Mouse (Mus musculus): ENCODE data around the gene Emc9.

Emc9 gene

GRCm38 (mm10) chr14:55584702-55585565, at the start of gene Emc9:
TSS of gene Emc9 (minus strand) at chr14:55585302.
- peak; percentile 85 for DNase-seq

DNA sequence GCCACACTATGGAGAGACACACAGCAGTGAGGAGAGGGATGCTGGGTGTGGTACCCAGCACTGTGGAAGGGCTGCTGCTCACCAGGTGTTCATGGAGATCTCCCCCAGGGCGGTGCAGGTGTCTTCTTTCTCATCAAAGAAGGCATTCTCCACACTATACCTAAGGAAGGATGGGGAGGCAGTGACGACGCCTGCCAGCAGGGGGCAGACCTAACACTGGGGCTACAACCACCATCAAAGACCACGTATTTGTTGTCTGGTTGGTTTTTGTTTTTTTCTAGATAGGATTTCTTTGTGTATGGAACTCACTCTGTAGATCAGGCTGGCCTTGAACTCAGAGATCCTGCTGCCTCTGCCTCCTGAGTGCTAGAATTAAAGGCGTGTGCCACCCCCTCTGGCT, 44.2 kb upstream of the Emc9 start:
- peak; percentile 36 for DNase-seq

DNA sequence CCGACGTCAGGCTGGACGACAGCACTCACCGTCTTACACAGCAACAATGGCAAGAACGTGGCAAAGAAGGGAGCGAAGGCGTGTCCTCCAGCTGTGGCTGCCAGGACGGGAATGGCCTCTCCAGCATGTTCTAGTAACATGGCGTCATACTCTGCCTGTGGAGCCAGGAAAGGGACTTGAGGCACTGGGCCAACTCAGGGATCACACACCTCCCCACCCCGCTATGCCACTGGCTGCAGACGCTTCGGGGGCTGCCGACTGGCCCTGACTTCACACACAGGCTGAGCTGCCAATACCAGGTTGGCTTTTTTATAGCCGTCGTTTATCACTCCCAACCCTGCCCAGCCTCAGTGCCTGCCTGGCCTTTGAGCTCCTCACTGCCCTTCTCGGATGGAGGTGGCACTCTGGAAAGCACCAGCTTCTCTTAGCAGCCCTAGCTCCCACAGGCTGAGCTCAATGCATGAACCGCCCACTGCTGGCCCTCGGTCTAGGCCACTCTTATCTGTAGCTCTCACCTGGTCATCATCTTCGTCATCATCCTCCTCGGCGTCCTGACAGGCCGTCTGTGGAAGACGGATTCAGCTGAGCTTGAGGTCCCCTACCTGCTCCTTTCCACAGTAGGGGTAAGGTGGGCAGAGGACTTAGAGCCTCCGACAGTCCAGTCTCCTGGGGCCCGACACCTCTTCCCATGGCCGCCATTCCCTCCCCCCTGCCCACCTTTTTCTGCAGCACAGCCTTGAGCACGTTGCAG, 43.1 kb upstream of the Emc9 start:
- DNase-seq: no peak

DNA sequence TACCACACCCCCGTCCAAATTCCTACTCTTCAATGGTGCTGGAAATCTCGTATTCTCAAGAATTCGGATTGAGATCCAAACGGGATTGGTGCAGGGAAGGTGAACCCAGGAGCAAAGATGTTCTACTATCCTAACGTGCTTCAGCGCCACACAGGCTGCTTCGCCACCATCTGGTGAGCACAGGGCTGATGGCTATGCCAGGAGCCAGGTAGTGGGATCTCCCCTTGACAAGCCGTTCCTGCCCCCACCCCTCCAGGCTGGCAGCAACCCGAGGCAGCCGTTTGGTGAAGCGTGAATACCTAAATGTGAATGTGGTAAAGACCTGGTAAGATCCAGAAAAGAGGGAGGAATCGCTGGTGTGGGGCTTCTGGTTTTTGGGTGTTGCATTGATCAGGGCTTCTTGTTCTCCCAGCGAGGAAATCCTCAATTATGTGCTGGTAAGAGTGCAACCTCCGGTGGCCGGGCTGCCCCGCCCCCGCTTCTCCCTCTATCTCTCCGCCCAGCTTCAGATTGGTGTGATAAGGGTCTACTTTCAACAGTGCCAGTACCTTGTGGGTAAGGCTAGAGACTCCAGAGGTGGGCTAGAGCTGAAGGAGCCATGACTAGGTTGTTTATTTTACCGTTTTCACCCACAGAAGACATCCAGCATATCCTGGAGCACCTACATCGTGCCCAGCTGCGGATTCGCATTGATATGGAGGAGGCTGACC, 33.5 kb upstream of the Emc9 start:
- no peak for DNase-seq

GRCm38 (mm10) chr14:55617822-55618221, 32.7 kb upstream of the Emc9 start, which contains the start of gene Rec8:
TSS of gene Rec8 (plus strand) at chr14:55618037.
- peak; percentile 81 for DNase-seq

DNA sequence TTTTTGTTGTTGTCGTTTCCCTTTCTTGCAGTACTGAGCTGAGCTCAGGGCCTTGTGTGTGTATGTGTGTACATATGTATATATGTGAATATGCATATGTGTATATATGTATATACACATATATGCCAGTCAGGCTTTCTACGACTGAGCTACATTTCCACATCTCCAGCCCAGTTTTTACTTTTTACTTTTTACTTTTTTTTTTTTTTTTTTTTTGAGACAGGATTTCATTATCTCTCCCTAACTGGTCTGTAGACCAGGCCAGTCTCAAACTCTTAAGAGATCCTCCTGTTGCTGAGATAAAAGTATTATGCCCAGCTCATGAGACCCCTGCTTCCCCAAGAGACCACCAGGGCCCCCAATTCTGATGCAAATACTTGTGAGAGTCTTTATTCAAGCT, 31.7 kb upstream of the Emc9 start:
- no peak for DNase-seq

DNA sequence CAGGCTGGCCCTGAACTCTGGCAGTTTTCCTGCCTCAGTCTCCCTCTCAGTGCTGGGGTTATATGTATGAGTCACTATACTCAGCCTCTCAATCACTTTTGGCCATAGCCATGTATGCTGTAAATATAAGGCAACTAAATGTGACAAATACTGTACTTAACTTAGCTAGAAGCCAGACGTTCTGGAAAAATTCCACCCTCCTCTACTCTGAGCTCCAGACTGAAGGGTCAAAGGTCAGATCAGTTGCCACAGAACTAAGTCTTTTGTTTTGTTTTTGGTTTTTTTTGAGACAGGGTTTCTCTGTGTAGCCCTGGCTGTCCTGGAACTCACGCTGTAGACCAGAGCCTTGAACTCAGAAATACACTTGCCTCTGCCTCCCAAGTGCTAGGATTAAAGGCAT, 30.8 kb upstream of the Emc9 start:
- DNase-seq: no peak

DNA sequence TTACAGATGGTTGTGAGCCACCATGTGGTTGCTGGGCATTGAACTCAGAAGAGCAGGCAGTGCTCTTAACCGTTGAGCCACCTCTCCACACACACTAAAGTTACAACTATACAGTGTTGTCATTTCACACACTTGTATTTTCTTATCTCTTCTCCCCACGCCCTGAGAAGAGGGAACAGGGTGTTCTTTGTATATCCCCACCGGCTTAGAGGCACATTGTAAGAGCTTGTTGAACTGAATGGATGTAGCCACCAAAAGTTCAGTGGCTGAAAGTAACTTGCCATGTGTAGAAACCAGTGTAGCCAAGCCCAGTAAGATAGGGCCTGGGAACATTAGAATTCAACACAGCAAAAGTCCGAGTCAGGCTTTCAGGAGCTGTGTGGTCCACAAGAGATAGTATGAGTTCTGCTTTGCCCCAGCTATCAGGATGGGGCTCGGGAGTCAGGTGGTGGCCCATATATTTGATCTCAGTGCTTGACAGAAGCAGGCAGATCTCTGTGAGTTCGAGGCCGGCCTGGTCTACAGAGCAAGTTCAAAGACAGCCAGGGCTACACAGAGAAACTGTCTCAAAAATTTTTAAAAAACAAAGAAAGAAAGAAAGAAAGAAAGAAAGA, 29.6 kb upstream of the Emc9 start:
- DNase-seq: no peak

DNA sequence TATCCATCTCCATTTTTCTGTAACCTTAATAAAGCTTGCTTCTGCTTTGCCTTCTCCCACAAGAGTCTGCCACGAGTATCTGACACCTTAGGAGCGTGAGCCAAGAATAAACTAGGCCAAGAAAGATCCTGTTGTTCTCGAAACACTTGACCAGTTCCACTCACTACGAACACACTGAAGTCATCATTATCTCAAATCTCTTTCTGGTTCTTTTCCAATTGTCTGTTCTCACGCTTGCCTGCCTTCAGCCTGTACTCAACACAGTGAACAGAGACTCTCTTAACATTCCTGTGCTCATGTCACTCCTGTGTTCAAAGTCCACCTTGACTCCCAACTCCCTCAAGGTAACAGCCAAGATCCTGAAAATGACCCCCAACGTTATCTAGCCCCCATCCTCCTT, 28.2 kb upstream of the Emc9 start:
- DNase-seq: no peak

- DNase-seq: no peak
Measured at GRCm38 (mm10) chr14:55608339-55608738, 23.2 kb upstream of the Emc9 start.

GRCm38 (mm10) chr14:55605743-55606459, 20.8 kb upstream of the Emc9 start:
- DNase-seq: no peak

DNA sequence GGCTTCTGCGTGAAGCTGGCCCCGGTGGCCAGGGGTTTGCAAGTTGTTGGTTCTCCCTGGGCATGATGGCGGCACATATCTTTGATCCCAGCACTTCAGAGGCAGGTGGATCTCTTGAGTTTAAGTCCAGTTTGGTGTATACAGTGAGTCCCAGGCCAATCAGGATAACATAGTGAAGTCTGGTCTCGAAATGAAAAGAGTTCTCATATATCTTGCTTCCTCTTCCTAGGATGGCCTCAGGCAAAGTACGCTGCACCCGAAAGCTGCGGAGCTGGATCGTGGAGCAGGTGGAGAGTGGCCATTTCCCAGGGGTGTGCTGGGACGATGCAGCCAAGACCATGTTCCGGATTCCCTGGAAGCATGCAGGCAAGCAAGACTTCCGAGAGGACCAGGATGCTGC, 19.7 kb upstream of the Emc9 start:
- DNase-seq: no peak

GRCm38 (mm10) chr14:55603633-55604576, 18.8 kb upstream of the Emc9 start:
- peak; percentile 85 for DNase-seq

GRCm38 (mm10) chr14:55603271-55603632, 18.1 kb upstream of the Emc9 start, which contains the start of gene Irf9:
TSS of gene Irf9 (plus strand) at chr14:55603571.
- DNase-seq: no peak

DNA sequence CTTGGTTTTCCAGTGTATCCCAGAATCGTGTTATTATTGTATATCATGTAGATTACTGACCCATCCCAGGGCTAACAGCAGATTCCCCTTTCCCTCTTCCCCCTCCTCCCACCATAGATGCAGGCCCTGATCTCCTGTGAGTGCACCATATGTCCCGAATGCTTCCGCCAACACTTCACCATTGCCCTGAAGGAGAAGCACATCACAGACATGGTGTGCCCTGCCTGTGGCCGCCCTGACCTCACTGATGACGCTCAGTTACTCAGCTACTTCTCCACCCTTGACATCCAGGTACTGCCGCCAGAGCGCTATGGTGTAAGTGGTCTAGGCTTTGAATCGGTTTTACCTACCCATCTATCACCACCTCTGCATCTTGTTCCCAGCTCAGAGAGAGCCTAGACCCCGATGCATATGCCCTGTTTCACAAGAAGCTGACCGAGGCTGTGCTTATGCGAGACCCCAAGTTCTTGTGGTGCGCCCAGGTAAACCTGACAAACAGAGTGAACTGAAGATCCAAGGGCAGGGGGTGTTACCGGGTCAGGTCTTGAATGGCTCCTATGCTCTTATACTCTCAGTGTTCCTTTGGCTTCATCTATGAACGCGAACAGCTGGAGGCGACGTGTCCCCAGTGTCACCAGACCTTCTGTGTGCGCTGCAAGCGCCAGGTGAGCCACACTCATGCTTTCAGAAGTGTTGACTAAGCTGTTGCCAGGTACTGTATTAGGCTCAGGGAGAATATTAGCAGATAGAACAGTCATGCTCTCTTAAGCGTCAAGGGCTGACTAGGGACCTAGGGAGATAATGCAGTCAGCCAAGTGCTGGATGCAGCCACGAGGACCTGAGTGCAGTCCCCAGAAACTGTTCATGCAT, 13.7 kb upstream of the Emc9 start:
- DNase-seq: no peak

DNA sequence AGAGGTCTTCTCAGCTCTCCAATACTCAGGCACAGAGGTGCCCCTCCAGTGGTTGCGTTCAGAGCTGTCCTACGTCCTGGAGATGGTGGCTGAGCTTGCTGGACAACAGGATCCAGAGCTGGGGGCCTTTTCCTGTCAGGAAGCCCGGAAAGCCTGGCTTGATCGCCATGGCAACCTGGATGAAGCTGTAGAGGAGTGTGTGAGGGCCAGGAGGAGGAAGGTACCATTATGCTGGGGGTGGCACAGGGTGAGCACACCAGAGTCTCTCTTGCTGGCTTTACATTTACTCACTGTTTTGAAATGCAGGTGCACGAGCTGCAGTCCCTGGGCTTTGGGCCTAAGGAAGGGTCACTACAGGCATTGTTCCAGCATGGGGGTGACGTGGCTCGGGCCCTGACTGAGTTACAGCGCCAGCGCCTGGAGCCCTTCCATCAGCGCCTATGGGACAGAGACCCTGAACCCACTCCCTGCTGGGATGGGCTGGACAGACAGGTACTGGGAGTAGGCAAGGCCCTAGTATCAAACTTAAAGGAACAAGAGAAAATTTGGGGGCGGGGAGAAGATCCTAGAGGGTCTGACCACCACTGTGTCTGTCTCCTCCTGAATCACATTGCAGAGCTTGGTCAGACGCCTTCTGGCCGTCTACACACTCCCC, 11.1 kb upstream of the Emc9 start:
- DNase-seq: no peak

GRCm38 (mm10) chr14:55592226-55592625, 7.1 kb upstream of the Emc9 start:
- no peak for DNase-seq

DNA sequence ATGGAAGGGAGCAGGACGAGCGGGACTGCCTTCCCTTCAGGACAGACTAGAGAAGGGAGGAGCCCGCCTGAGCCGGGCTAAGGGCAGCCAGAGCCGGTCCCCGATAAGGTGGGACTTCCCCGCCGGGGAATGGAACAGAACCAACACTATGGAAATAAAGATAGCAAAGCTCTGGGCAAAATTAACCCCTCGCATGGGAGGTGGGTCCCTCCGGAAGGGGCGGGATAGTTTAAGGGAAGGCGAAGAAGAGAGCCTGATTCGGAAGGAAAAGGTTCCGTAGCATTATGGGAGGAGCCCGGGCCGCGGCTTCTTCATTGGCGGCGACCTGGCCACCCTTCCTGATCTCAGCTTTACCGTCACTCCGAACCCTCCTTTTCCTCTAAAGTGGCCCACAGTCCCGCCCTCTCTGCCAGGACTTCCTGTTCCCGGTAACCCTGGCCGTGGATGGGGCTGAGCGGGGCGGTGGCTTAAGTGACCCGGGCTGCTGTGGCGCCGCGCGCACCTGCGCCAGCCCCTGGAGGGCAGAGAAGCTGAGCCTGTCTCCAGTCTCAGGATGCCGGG, 6.3 kb upstream of the Emc9 start, which contains the start of gene Rnf31:
Gene Rnf31, plus strand, starts transcription at position 378 of the 561 bp plus-strand sequence.
- DNase-seq: peak; percentile 94

GRCm38 (mm10) chr14:55590748-55591330, 5.7 kb upstream of the Emc9 start, which contains the start of gene Psme2:
TSS of gene Psme2 (minus strand) at chr14:55591113.
- peak; percentile 90 for DNase-seq
